Mouse (Mus musculus) olfactory bulb, adult 2 months (tissue): ENCODE measurements around the gene Lmf2. TPM values are rescaled to one million over a fixed set of nuclear protein-coding genes. Genes with fewer than 3 reads are reported as not detected.

ENCODE experiments used
- H3K27ac ChIP-seq: fragments of 200-500 bp; 2 replicates; pipeline ENCODE4 v1.5.1; 2012; ENCODE audit warnings: low read depth, low read length; ENCODE audit not compliant: insufficient read depth
- H3K4me1 ChIP-seq: fragments of 200-500 bp; 2 replicates; pipeline ENCODE4 v1.6.1; 2012; ENCODE audit warnings: low read length; ENCODE audit not compliant: control insufficient read depth, insufficient read depth
- H3K4me3 ChIP-seq: fragments of 200-500 bp; 2 replicates; pipeline ENCODE4 v1.5.1; 2012; ENCODE audit warnings: mild to moderate bottlenecking, low read depth, low read length, moderate library complexity; ENCODE audit not compliant: insufficient read depth
- CTCF ChIP-seq: fragments of 200-500 bp; IDR thresholded peaks from 2 replicates; pipeline ENCODE4 v1.5.1; 2012; ENCODE audit warnings: low read depth, mild to moderate bottlenecking, low read length, moderate library complexity; ENCODE audit not compliant: insufficient read depth
- POLR2A ChIP-seq: fragments of 200-500 bp; IDR thresholded peaks from 2 replicates; pipeline ENCODE4 v1.6.1; 2012; ENCODE audit warnings: mild to moderate bottlenecking, low read depth, low read length, moderate library complexity; ENCODE audit not compliant: insufficient read depth
- WGBS: fragments of 180-500 bp; shearing (Covaris S2); methylation state at CpG from one replicate; pipeline ENCODE4 v1.1.7; 2018; 5-methylcytosine and 5-hydroxymethylcytosine counted together
- polyA plus RNA-seq: library from polyadenylated mRNA; stranded (reverse); fragments of >200 nt; gene quantifications from 2 replicates; pipeline ENCODE4 v1.2.4, GENCODE M21; 2012; ENCODE audit warnings: low replicate concordance; ENCODE audit not compliant: missing spikeins, insufficient read depth, insufficient read length

Lmf2 gene
- polyA plus RNA-seq, 1 experiment, result not detected

GRCm38 (mm10) chr15:89373762-89374248 is 18.3 kb upstream of the Lmf2 start, which contains the start of gene Sco2:
Sco2 (minus strand) TSS chr15:89373846.
- Histone ChIP-seq H3K27ac (peak within 1 kb of the TSS; percentile 85), H3K4me3 (peak within 1 kb of the TSS; percentile 83), H3K4me1 (peaks cover 29% of the 10 kb centered on the region)
- 0 out of 2 replicates have a peak, but pooled peaks have one; percentile 45 for TF ChIP-seq POLR2A
- TF ChIP-seq CTCF, result peak; percentile 96
- 2% methylated on average over 42 of the region's 42 CpGs for WGBS

- WGBS, result 1% methylated on average over 35 of the region's 35 CpGs
- Histone ChIP-seq H3K27ac (peak overlapping the region; percentile 85), H3K4me3 (peak overlapping the region; percentile 83), H3K4me1 (peaks cover 23% of the 10 kb centered on the region)
- TF ChIP-seq POLR2A, result no peak; the same call in 1 of the 2 replicates
- TF ChIP-seq CTCF, result peak; percentile 56
Observed at GRCm38 (mm10) chr15:89373027-89373761, 17.7 kb upstream of the Lmf2 start.

- peaks cover 23% of the 10 kb centered on the region for H3K4me1 ChIP-seq
- no peak overlapping the region for H3K27ac ChIP-seq
- TF ChIP-seq CTCF, result no peak
- no peak for TF ChIP-seq POLR2A
- 81% methylated on average over 7 of the region's 7 CpGs for WGBS
- no peak overlapping the region for H3K4me3 ChIP-seq
Observed at GRCm38 (mm10) chr15:89372536-89372935, 17.1 kb upstream of the Lmf2 start.

DNA sequence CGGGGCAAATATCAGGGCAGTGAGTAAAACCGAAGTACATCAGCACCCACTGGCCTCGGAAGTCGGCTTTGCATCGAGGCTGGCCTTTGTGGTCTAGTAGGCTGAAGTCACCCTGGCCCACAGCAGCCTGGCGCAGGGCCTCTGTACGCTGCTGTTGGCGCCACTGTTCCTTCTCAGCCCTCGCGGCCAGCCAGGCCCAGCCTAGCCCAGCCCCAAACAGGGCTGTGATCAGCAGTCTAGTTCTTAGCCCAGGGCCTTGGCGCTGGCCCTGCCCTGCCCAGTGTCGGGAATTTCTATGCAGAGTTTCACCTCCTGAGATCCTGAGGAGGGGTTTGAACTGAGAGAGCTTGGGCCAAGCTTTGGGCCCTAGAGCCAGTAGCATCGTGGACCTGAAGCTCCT is 16.6 kb upstream of the Lmf2 start:
- Histone ChIP-seq H3K4me3 (no peak overlapping the region), H3K4me1 (peaks cover 20% of the 10 kb centered on the region), H3K27ac (no peak overlapping the region)
- 83% methylated on average over 13 of the region's 13 CpGs for WGBS
- no peak for TF ChIP-seq CTCF
- TF ChIP-seq POLR2A, result no peak

DNA sequence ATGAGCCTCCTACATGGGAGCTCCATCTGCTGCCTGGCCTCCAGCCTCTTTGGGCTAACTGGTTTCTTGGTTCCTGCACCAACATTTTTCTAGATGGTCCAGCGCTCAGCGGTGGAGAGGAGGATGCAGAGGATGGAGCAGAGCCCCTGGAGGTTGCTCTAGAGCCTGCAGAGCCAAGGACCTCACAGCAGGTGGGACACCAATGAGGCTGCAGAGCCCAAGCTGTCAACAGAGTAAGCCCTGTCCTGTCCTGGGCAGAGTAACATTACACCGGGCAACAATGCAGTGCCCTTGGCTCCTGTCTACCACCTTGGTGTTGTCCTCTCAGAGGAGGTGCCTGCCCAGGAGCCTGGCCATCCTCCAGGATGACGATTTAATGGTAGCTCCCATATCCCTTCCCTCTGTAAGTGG is 9.7 kb upstream of the Lmf2 start:
- no peak overlapping the region for H3K27ac ChIP-seq
- 95% methylated on average over 4 of the region's 4 CpGs for WGBS
- TF ChIP-seq CTCF, result no peak
- no peak for TF ChIP-seq POLR2A

GRCm38 (mm10) chr15:89363051-89363450 is 7.6 kb upstream of the Lmf2 start:
- H3K4me3 ChIP-seq, result no peak overlapping the region
- no peaks in the 10 kb centered on the region for H3K4me1 ChIP-seq
- H3K27ac ChIP-seq, result no peak overlapping the region
- TF ChIP-seq CTCF (no peak), POLR2A (no peak)
- 86% methylated on average over 7 of the region's 7 CpGs for WGBS

More for the DNA sequence above, 9.7 kb upstream of the Lmf2 start:
- H3K4me3 ChIP-seq, result no peak overlapping the region
- H3K4me1 ChIP-seq, result no peaks in the 10 kb centered on the region

- TF ChIP-seq POLR2A (no peak), CTCF (no peak)
- H3K4me1 ChIP-seq, result peaks cover 16% of the 10 kb centered on the region
- no peak overlapping the region for H3K4me3 ChIP-seq
- 78% methylated on average over 3 of the region's 3 CpGs for WGBS
- H3K27ac ChIP-seq, result no peak overlapping the region
Observed at GRCm38 (mm10) chr15:89358784-89359183, 3.3 kb upstream of the Lmf2 start.

DNA sequence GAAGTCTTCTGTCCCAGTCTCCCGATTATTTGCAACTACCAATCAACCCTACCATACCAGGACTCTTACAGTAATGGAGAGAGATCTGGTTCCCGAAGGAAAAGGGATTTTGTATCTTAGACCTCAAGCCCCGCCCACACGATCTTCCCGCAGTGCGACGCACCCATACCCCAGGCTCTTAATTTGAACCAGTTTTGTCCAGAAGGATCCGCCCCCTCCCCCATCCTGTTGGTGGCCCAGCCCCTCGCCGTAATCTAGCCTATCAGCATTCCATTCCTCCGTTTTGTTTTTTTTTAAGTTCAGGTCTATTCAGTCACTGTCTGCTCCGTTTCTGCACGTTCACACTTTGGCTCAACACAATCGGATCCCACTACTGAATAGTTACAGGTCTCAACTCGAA is 913 bp upstream of the Lmf2 start:
- no peak for TF ChIP-seq CTCF
- no peak for TF ChIP-seq POLR2A
- peaks cover 17% of the 10 kb centered on the region for H3K4me1 ChIP-seq
- peak overlapping the region; percentile 53 for H3K4me3 ChIP-seq
- under 1% methylated on average over 15 of the region's 15 CpGs for WGBS
- no peak overlapping the region for H3K27ac ChIP-seq

GRCm38 (mm10) chr15:89354455-89354854 is 1.0 kb downstream of the Lmf2 start:
- Histone ChIP-seq H3K27ac (no peak overlapping the region), H3K4me3 (peak overlapping the region; percentile 53; the same call in 1 of the 2 replicates), H3K4me1 (peaks cover 17% of the 10 kb centered on the region)
- WGBS, result 62% methylated on average over 7 of the region's 7 CpGs
- no peak for TF ChIP-seq CTCF
- no peak for TF ChIP-seq POLR2A

- H3K4me1 ChIP-seq, result peaks cover 17% of the 10 kb centered on the region
- WGBS, result 93% methylated on average over 16 of the region's 16 CpGs
- TF ChIP-seq POLR2A, result no peak
- no peak for TF ChIP-seq CTCF
Observed at GRCm38 (mm10) chr15:89353837-89354236, 1.6 kb downstream of the Lmf2 start.

More at GRCm38 (mm10) chr15:89353837-89354236, 1.6 kb downstream of the Lmf2 start:
- Histone ChIP-seq H3K4me3 (no peak overlapping the region), H3K27ac (no peak overlapping the region)
